Mouse (Mus musculus) heart, postnatal 0 days (tissue): ENCODE results near the gene Palld. TPM values are rescaled to one million over a fixed set of nuclear protein-coding genes. Genes with fewer than 3 reads are reported as not detected.
A peak's percentile ranks its signal among the peaks of the same experiment; 100 is the strongest.

ENCODE experiments used
- ATAC-seq: fragments of 200-750 bp; cut with Nextera tagmentation; 2 replicates; pipeline ENCODE4 v1.8.0; 2017; ENCODE audit warnings: low read depth, moderate number of reproducible peaks, moderate library complexity; ENCODE audit not compliant: insufficient read depth
- DNase-seq: peaks from one replicate; pipeline ENCODE4 v3.0.0-alpha.2; 2016; ENCODE audit warnings: low spot score
- H3K27ac ChIP-seq: fragments of 300-500 bp; sonication (generic); 2 replicates; pipeline ENCODE4 v1.5.1; 2014; ENCODE audit warnings: low read depth, mild to moderate bottlenecking
- H3K27me3 ChIP-seq: fragments of 300-500 bp; sonication (generic); 2 replicates; pipeline ENCODE4 v1.6.1; 2014; ENCODE audit warnings: low read length, mixed read lengths; ENCODE audit not compliant: control insufficient read depth, insufficient read depth
- H3K36me3 ChIP-seq: fragments of 300-500 bp; sonication (generic); replicated peaks from 2 replicates; pipeline ENCODE4 v1.6.1; 2014; ENCODE audit warnings: low read length, mixed read lengths; ENCODE audit not compliant: control insufficient read depth, insufficient read depth
- H3K4me1 ChIP-seq: fragments of 300-500 bp; sonication (generic); 2 replicates; pipeline ENCODE4 v1.6.1; 2014; ENCODE audit warnings: antibody characterized with exemption; ENCODE audit not compliant: control insufficient read depth, insufficient read depth
- H3K4me2 ChIP-seq: fragments of 300-500 bp; sonication (generic); 2 replicates; pipeline ENCODE4 v1.6.1; 2014; ENCODE audit warnings: low read depth, mild to moderate bottlenecking, low read length, moderate library complexity
- H3K4me3 ChIP-seq: fragments of 300-500 bp; sonication (generic); 2 replicates; pipeline ENCODE4 v1.5.1; 2014; ENCODE audit warnings: low read depth, low read length
- H3K9ac ChIP-seq: fragments of 300-500 bp; sonication (generic); replicated peaks from 2 replicates; pipeline ENCODE4 v1.6.1; 2014; ENCODE audit warnings: low read depth, low read length, mixed read lengths
- H3K9me3 ChIP-seq: fragments of 300-500 bp; sonication (generic); replicated peaks from 2 replicates; pipeline ENCODE4 v1.6.1; 2016; ENCODE audit warnings: low read length; ENCODE audit not compliant: control insufficient read depth
- CTCF ChIP-seq: IDR thresholded peaks from 2 replicates; pipeline ENCODE4 v1.5.1; 2016; ENCODE audit warnings: antibody characterized with exemption, control low read depth, low read depth
- EP300 ChIP-seq: IDR thresholded peaks from 2 replicates; pipeline ENCODE4 v1.6.1; 2016; ENCODE audit warnings: antibody characterized with exemption, low read depth
- WGBS: fragments of 180-500 bp; shearing (Covaris S2); extraction: QIAGEN DNeasy Blood & Tissue Kit; methylation state at CpG from one replicate; pipeline ENCODE4 v1.1.7; 2014; 5-methylcytosine and 5-hydroxymethylcytosine counted together
- polyA plus RNA-seq: library from polyadenylated mRNA; unstranded; fragments of >200 nt; fragmentation: Nextera tagmentation; extraction: Ambion mirVana; gene quantifications from 2 replicates; pipeline ENCODE4 v1.2.1, GENCODE M21; 2015
- total RNA-seq: library from RNA; depleted of rRNA; stranded (reverse); fragments of >200 nt; gene quantifications from 2 replicates; pipeline ENCODE4 v1.2.3, GENCODE M21; 2014; ENCODE audit warnings: low replicate concordance

Gene Palld
- total and polyA plus RNA-seq, 2 experiments from 2014 or later: 103 to 127 TPM

DNA sequence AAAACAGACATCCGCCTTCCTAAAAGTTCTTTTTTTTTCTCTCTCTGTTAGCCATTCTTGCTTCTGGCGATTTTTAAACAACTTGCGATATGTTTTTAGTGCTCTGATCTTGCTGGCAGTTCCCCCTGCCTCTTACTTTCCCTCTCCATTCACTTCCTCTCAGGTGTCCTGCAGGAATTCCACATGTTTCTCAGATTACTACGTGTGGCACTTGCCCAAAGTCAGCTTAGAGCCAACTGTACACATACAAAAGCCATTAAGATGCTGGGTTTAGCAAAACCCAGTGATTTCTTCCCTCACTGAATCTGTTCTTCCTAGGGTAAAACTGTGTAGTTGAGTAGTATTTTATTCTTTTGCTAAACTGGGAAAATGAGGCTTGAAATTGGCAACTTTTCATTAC, 57.9 kb downstream of the Palld start:
- Histone ChIP-seq H3K4me1 (peaks cover 28% of the 10 kb centered on the region), H3K27ac (peak overlapping the region; percentile 46; the same call in 1 of the 2 replicates), H3K9me3 (no peaks in the 10 kb centered on the region), H3K27me3 (no peaks in the 10 kb centered on the region), H3K36me3 (0 out of 2 replicates have a peak, but pooled peaks cover 3% of the 10 kb centered on the region), H3K4me3 (no peak overlapping the region), H3K9ac (no peak overlapping the region), H3K4me2 (no peak overlapping the region)
- 64% methylated on average over 4 of the region's 4 CpGs for WGBS
- ATAC-seq (no peak), DNase-seq (no peak)
- no peak for TF ChIP-seq CTCF
- no peak for TF ChIP-seq EP300

GRCm38 (mm10) chr8:61843776-61844175, 58.7 kb downstream of the Palld start:
- no peak overlapping the region for H3K9ac ChIP-seq
- peaks cover 23% of the 10 kb centered on the region for H3K4me1 ChIP-seq
- peak overlapping the region; percentile 46 for H3K27ac ChIP-seq
- TF ChIP-seq CTCF (no peak), EP300 (no peak)
- DNase-seq (peak; percentile 57), ATAC-seq (peak; percentile 90)
- 46% methylated on average over 8 of the region's 8 CpGs for WGBS
- 0 out of 2 replicates have a peak, but pooled peaks cover 3% of the 10 kb centered on the region for H3K36me3 ChIP-seq
- H3K4me3 ChIP-seq: no peak overlapping the region
- no peaks in the 10 kb centered on the region for H3K9me3 ChIP-seq
- H3K27me3 ChIP-seq: no peaks in the 10 kb centered on the region
- H3K4me2 ChIP-seq: no peak overlapping the region

- DNase-seq: no peak
- no peaks in the 10 kb centered on the region for H3K9me3 ChIP-seq
- H3K4me1 ChIP-seq: peaks cover 39% of the 10 kb centered on the region
- no peak overlapping the region for H3K9ac ChIP-seq
- H3K27me3 ChIP-seq: no peaks in the 10 kb centered on the region
- H3K4me3 ChIP-seq: no peak overlapping the region
- H3K36me3 ChIP-seq: no peaks in the 10 kb centered on the region
- TF ChIP-seq EP300: no peak
- no peak for TF ChIP-seq CTCF
- 25% methylated on average over 3 of the region's 3 CpGs for WGBS
- peak overlapping the region; percentile 21; the same call in 1 of the 2 replicates for H3K27ac ChIP-seq
- peak; percentile 25; the same call in 1 of the 2 replicates for ATAC-seq
- no peak overlapping the region for H3K4me2 ChIP-seq
Observed at GRCm38 (mm10) chr8:61833211-61833610, 69.3 kb downstream of the Palld start.

DNA sequence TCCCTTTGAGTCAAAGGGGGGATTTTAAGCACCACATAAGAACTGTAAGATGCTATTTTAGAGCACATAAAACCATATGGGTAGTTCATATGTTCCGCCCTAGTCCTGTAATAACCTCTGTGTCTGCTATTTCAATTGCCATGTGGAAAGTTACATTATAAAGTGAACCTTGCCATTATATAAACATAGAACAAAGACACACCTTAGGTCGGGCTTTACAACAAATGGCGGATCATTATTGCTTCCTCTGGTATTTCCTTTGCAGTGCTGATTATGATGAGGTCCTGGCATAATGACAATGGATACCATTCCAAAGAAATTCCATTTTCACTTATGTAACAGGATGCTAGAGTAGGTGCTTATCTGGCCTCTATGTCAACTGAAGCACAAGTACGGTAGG, 70.5 kb downstream of the Palld start:
- Histone ChIP-seq H3K4me1 (peaks cover 39% of the 10 kb centered on the region), H3K9ac (no peak overlapping the region), H3K27me3 (no peaks in the 10 kb centered on the region), H3K4me2 (no peak overlapping the region), H3K4me3 (no peak overlapping the region), H3K36me3 (no peaks in the 10 kb centered on the region), H3K27ac (peak overlapping the region; percentile 50; the same call in 1 of the 2 replicates), H3K9me3 (no peaks in the 10 kb centered on the region)
- DNase-seq (peak; percentile 33), ATAC-seq (peak; percentile 31; the same call in 1 of the 2 replicates)
- WGBS: 46% methylated on average over 4 of the region's 4 CpGs
- TF ChIP-seq EP300 (peak; percentile 69; the same call in 1 of the 2 replicates), CTCF (no peak)

GRCm38 (mm10) chr8:61830821-61831220, 71.7 kb downstream of the Palld start:
- no peak for DNase-seq
- ATAC-seq: no peak
- 22% methylated on average over 6 of the region's 6 CpGs for WGBS
- Histone ChIP-seq H3K27me3 (no peaks in the 10 kb centered on the region), H3K9me3 (no peaks in the 10 kb centered on the region), H3K4me1 (peaks cover 39% of the 10 kb centered on the region), H3K9ac (no peak overlapping the region), H3K27ac (0 out of 2 replicates have a peak overlapping the region, but pooled peaks have one; percentile 50), H3K4me2 (no peak overlapping the region), H3K36me3 (no peaks in the 10 kb centered on the region), H3K4me3 (no peak overlapping the region)
- TF ChIP-seq EP300: no peak
- no peak for TF ChIP-seq CTCF

- H3K27ac ChIP-seq: peak overlapping the region; percentile 17; the same call in 1 of the 2 replicates
- WGBS: 13% methylated on average over 3 of the region's 3 CpGs
- H3K9me3 ChIP-seq: no peaks in the 10 kb centered on the region
- peak; percentile 74 for ATAC-seq
- H3K27me3 ChIP-seq: no peaks in the 10 kb centered on the region
- H3K4me2 ChIP-seq: peak overlapping the region; percentile 29; the same call in 1 of the 2 replicates
- TF ChIP-seq CTCF (no peak), EP300 (no peak)
- no peak overlapping the region for H3K4me3 ChIP-seq
- no peaks in the 10 kb centered on the region for H3K36me3 ChIP-seq
- peak; percentile 39 for DNase-seq
- H3K4me1 ChIP-seq: peaks cover 19% of the 10 kb centered on the region
- no peak overlapping the region for H3K9ac ChIP-seq
Observed at GRCm38 (mm10) chr8:61824563-61824962, 77.9 kb downstream of the Palld start.
